Mouse (Mus musculus) gastrocnemius, postnatal 25 days (tissue): ENCODE measurements around the gene Tlr13. TPM values are rescaled to one million over a fixed set of nuclear protein-coding genes. Genes with fewer than 3 reads are reported as not detected.

Source experiments
- DNase-seq: peaks from one replicate; pipeline ENCODE4 v3.0.0; 2022
- long read RNA-seq, 2 experiments: library from polyadenylated mRNA; stranded (forward); transcript quantifications; one replicate each; pipeline ENCODE4 v2.0.0; 2021
- total RNA-seq, 2 experiments: library from RNA; stranded (reverse); gene quantifications; 1 replicate in 1 of 2; 2 replicates in 1 of 2; pipeline ENCODE4 v1.2.3; 2021

Tlr13 gene
- total RNA-seq = under 1 TPM; 0.21 to 0.31 TPM
- long read RNA-seq, experiment 1, partial matches to known transcripts = 0 of 1 reads
- long read RNA-seq, experiment 1, other reads (novel, unspliced or antisense) = 1 of 1 reads
- long read RNA-seq, experiment 2 = 0 reads

GRCm38 (mm10) chrX:106142936-106143335 is at the start of gene Tlr13:
TSS of gene Tlr13 (plus strand) at chrX:106143204.
- no peak for DNase-seq

DNA sequence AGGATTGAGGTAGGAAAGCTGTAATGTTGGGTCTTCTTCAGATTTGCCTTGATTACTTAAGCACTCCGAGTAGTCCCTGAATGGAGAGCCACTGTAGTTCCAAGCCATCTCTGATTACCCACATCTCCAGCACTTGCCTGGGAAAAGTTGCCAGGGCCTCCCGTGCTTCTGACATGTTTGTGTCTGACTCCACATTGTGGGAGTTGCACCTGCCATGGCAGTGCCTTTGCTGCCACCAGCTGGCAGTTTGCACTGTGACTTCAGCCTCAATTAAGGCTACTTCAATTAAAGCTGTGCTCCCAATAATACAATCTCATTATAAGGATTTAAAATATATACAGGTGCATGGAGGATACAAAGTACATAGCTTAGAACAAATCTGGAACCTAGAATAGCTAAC is 37.5 kb upstream of the Tlr13 start:
- peak; percentile 15 for DNase-seq

- no peak for DNase-seq
Measured at GRCm38 (mm10) chrX:106113881-106114280, 29.1 kb upstream of the Tlr13 start.

DNA sequence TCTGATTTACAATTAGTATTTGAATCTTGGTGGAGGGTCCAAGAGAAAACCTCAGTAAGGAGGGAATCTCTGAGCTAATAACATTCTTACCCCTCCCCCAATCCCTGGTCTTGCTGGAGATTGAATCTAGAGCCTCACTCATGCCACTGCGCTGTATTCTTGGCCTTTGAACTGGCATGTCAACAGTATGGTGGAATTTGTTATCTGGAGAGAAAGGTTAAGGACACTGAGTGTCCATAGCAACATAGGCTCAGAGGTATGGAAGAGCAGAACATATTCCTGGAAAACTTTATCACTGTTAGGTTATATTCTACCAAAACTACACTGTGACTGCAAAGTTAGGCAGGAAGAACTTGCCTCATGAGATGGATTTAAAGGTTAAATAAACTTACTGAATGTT is 28.3 kb upstream of the Tlr13 start:
- no peak for DNase-seq

GRCm38 (mm10) chrX:106122823-106123222 is 20.2 kb upstream of the Tlr13 start:
- DNase-seq = no peak

DNA sequence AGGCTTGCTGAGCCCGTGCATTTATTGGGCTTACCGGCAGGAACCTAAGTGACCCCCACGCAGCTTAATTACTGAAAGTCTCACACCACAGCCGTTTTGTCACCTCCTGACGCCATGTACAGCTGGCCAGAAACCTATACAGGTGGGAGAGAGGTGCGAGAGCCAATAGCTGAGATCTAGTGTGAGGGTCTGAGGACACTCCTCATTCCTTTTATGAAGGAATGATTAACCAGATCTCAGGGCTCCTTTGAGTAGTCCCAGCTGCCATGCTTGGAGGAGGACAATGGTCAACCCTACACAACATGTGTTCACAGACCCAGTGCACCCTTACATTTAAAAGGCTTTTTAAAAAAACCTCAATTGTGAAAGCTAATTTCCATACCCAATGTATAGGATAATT is 14.7 kb upstream of the Tlr13 start:
- no peak for DNase-seq

- DNase-seq = no peak
Measured at GRCm38 (mm10) chrX:106129877-106130276, 13.1 kb upstream of the Tlr13 start.

GRCm38 (mm10) chrX:106134916-106135315 is 8.1 kb upstream of the Tlr13 start:
- DNase-seq = no peak

DNA sequence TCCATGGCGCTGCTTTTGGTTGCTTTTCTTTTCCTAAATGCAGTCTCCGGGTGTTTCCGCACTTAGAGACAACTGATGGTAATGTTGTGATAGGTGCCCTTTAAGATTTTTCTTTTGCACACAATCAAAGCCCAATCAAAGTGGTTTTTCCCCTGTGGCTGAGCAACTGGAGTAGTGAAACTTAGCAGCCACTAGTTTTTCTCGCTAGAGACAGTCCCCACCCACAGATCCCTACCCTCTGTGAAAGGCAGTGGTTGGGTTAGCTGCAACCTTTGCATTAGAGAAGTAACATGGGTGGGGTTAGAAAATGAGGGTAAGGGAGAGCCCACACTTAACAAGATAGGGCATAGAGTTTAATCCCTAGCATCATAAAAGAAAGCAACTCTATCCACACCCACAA is 7.5 kb upstream of the Tlr13 start:
- DNase-seq = no peak

DNA sequence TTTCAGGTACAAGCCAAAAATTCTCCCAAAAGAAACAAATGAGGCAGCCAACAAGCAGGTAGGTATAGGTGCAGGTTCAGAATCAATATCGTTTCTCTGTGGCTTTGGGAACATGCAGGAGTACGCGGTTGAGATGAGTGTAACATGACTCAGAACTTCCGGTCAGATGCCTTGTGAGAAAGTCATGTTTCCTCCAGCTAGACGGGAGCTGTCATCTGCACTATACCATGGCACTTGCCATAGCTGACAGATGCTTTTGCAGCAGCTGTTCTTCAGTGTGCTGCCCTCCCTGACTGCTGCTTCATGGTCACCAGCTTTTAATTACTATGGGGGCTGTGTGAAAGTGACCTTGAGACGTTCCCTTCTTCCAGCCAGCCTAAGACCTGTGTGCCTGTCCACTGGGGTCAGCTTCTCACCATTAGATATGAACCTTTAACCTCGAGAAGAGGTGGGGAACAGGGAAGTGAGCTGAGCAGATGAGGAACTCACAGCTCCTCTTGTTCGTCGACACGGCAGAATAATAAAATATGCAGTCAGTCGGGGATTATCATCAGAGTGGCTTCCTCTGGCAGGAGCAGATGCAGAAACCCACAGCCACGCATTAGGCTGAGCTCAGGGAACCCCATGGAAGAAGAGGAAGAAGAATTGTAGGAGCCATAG is 7.0 kb upstream of the Tlr13 start:
- DNase-seq = no peak

GRCm38 (mm10) chrX:106139309-106140070 is 3.5 kb upstream of the Tlr13 start:
- no peak for DNase-seq

DNA sequence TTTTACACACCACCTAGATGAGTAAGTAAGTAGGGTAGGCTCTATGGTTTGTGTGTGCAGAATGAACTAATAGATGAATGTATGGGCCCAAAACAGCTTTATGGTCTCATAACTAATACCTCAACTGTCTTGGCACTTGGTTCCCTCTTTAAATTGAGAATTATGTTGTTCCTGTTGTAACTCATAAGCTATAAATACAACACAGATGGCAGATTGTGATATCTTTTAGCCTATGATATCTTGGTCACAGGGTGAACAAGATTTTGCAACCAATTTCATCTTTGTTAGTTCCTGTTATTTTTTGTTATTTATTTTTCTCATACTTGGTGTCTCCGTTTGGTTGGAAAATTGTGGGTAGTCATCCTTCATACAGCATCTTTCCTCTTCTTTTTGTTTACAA is 5.2 kb downstream of the Tlr13 start:
- no peak for DNase-seq

GRCm38 (mm10) chrX:106149460-106149859 is 6.5 kb downstream of the Tlr13 start:
- DNase-seq = no peak

- no peak for DNase-seq
Measured at GRCm38 (mm10) chrX:106154180-106154586, 11.2 kb downstream of the Tlr13 start.

DNA sequence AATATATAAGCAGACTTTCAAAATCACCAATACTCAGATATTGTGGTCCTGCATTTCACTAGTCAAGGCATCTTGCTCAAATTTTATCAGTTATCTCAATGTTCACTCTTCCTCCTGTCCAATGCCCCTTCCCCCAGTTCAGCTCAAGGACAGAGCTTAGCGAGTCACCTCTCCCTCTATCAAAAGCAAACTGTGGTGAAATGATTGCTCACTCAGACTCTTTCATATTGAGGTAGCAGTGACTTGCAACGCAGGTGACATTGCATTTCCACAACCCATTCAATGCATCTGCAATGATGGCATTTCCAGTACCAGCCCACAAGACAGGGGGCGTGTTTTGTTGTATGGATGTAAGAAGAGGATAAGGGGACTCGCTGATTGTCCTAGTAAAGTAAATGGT is 12.9 kb downstream of the Tlr13 start:
- no peak for DNase-seq

DNA sequence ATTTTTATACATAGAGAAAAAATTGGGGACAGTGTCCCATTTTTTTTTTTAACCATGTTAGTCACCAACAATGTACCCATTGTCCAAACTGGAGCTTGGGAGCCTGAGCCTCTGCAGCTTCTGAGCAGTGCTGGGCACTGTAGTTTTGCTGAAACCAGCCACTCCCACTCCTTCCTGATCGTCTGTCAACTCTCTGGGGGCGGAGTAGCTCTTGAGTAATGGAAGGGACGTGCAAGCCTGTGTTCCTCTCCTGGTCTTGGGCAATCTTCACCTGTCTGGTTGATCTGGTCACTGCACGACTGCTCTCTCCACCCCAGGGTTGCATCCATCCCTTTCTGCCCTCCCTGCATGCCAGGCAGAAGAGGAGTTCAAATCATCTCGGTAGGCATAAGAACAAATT is 21.0 kb downstream of the Tlr13 start:
- DNase-seq = no peak

GRCm38 (mm10) chrX:106164555-106164954 is 21.6 kb downstream of the Tlr13 start:
- DNase-seq = no peak

GRCm38 (mm10) chrX:106165089-106165488 is 22.1 kb downstream of the Tlr13 start:
- no peak for DNase-seq

DNA sequence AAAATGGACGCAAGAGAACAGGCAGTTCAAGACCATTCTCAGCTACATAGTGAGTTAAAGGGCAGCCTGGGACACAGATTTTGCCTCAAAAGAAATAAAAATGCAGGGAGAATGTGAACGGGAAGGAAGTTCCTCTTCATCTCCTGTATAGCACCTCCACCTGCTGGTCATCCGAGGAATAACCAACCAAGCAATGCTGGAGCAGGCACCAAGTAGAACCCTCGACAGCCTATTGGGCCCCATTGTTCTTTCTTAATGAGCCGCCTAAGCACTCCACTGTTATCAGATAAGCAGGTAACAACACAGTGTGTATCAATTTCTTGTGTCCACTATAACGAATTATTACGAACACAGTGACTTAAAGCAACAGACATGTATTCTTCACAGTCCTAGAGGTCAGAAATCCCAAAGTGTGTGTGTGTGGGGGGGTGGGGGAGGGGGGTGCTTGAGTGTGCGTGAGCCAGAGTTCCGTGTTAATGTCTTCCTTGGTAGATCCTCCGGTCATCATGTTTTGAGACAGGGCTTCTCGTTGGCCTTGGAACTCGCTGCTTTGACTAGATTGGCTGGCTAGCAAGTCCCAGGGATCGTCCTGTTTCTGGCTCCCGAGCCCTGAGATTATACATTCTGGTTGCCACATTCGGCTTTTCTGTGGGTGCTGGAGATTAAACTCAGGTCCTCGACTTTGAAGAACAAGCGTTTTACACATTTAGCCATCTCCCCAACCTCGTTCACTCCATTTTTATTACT is 28.3 kb downstream of the Tlr13 start:
- peak; percentile 43 for DNase-seq

DNA sequence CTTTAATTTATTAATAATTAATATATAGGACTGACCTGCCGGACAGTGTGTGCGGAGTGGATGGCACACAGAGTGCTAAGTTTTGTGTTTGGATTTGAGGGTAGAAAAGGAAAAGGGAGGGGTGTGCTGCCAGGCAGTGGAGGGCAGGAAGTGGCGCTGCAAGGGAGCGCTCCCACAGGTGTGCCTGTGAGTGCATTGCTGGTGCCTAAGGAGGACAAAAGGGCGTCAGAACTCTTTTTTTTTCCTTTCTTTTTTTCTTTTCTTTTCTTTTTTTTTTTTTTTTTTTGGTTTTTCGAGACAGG is 28.8 kb downstream of the Tlr13 start:
- DNase-seq = no peak

GRCm38 (mm10) chrX:106176331-106176730 is 33.3 kb downstream of the Tlr13 start:
- DNase-seq = no peak

GRCm38 (mm10) chrX:106184279-106184678 is 41.3 kb downstream of the Tlr13 start:
- DNase-seq = no peak

DNA sequence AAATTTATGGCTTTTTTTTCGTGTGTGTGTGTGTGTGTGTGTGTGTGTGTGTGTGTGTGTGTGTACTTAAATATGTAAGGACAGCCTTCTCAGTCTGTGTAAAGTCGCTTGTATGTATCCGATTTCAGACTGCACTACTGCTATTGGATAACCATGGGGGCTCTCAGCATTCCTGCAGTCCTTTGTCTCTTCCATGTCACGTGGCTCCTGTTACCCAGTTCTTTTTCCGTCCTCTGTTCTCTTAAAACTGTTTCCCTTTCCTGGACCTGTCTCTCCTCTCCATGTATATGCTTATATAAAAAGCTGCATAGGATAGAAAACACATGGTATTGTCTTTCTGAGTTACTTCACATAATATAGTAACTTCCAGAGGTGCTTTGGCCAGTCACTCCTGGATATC is 42.7 kb downstream of the Tlr13 start:
- DNase-seq = no peak
